Mouse (Mus musculus) lung, postnatal 14 days (tissue): ENCODE data around the gene Necab2.

Source experiments
- DNase-seq: peaks from one replicate; pipeline ENCODE4 v3.0.0; 2021

Gene Necab2

DNA sequence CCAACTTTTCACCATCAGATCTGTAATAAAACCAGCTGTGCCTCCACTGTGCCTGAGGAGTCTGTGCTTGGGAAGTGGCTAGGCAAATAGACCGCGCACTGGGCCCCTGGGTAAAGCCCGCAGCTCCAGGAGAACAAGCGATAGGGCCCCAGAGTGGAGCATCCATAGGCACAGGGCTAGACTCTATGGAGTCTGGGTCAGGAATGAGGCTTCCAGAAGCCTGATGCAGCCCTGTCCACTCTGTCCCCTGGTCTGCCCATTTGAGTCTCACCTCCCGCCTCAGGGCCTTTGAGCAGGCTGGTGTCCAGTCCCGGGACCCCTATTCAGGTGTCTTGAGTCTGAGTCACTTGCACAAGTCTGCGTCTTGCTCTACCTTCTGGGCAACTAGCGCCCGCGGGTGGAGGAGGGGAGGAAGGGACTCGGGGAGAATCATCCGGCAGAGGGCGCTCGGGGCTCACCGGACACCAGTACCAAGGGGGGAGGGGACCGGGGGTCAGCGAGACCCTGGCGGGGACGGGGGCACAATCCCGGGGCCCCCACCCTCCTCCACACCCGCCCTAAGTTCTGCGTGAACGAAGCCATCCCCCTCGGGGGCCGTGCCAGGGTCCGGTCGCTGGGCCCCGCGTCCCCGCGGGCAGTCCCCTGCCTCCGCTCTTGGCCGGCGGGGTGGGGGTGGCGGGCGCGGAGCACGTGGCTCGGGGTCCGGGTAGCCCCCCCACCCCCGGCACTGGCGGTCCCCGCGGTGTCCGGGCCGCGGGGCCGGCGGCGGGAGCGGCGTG lies at the start of gene Necab2:
Gene Necab2, plus strand, starts transcription at position 509 of the 779 bp plus-strand sequence.
- peak; percentile 85 for DNase-seq

DNA sequence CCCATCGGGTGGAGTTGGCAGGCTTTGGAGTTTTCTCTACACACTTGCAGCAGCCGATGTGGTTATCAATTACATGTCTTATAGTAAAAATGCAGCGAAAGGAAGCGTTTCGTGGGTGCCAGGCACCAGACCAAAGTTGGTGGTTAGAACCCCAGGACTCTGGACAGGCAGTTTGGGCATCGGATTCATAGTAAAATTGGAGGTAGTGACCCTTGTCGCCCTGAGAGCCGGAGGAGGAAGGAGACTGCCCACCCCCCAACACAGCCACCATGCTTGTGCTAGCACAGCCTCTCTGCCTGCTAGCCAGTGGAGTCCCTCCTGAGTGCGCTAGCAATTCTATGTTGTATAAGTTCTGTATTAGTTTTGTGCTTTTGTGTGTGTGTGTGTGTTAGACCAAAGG lies 48.0 kb upstream of the Necab2 start:
- no peak for DNase-seq

DNA sequence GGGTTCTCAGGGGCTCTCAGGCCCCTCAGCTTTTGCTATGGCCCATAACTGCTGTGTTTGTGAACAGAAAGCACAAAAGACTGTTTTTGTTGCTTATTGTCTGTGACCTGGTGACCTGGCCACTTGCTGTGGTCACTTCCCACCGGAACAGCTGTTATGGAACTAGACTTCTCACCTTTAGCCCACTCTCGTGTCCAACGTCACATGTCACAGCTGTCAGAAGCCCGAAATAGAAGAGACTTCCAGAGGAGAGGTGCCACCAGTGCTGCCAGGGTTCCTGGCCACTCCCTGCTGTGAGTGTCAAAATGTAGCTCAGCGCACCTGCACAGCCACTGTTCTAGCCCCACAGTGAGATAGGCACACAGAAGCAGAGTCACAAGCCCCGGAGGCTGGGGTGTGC lies 47.3 kb upstream of the Necab2 start:
- DNase-seq = no peak

DNA sequence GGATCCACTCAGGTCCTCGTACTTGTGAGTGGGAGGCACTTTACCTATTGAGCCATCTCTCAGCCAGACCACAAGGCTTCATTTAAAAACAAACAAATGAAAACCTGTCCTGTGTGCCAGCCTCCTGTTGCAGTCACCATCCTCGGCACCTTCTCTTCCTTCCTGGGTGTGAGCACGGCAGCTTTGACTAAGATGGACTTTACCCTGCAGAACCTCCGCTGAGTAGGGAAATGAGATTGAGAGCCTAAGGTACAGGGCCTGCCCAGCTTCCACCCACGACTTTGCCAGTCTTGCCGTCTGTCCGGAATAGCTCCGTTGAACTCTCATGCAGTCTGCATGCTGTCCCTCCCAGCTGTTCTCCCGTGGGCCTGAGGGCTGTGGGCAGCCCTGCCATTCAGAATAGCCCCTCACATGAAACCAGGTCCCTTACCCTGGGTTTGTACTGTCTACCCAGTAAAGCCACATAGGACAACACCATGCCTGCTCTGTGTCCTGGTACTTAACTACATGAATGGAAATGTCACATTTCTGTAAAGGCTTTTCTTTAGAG lies 46.3 kb upstream of the Necab2 start:
- no peak for DNase-seq

DNA sequence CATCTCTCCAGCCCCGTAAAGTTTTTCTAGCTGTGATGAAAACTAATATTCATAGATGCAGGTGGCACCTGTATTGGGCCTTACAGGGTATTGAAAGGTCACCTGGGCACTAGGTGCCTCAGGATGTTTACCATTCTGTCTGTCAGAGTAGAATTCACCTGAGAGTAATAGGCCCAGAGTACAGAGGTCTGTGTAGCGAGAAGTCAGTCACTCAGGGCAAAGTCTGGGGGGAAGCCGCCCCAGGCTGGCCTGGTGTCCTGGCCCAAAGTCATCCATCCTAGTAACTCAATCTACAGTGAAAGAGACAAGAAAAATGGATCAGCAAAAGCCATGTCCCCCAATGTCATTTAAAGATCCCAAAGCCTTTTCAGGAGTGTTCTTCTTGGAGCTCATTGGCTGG lies 45.6 kb upstream of the Necab2 start:
- DNase-seq = no peak

DNA sequence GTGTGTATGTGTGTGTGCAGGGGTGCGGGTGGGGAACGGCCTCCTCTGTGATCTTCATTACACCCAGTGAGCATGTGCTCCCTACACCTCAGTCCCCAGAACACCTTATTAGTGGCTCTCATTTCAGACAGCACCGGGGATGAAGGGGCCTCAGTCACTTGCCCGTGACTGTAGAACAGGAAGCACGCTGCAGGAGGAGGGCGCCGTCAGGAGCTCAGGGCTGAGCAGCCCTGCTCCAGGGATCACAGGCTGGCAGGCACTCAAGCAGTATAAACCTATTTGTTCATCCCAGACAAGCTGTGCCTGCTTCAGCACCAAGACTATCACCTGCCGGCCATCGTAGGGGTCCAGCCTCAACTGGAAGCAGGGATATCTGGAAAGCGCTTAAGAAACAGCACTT lies 42.6 kb upstream of the Necab2 start:
- no peak for DNase-seq

DNA sequence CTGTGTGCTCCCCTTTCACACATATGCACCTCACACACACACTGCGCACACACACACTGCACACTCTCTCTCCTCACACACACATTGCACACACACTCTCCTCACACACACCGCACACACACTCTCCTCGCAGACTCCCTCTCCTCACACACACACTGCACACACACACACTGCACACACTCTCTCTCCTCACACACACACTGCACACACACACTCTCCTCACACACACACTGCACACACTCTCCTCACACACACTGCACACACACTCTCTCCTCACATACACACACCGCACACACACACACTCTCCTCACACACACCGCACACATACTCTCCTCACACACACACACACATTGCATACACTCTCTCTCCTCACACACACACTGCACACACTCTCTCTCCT lies 41.9 kb upstream of the Necab2 start:
- no peak for DNase-seq

DNA sequence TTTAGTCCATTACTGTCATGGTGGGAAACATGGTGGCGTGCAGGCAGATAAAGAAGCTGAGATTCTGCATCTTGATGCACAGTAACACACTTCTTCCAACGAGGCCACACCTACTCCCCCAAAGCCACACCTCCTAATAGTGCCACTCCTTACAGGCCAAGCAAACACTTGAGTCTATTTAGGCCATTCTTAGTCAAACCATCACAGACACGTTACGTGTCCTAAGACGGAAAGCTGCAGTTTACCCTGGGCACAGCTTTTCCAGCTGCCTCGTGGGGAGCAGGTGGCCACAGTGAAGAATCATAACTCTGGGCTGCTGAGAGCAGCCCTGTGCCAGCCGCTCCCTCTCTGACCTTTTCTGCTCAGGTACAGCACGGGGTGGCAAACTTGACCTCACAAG lies 38.2 kb upstream of the Necab2 start:
- no peak for DNase-seq

DNA sequence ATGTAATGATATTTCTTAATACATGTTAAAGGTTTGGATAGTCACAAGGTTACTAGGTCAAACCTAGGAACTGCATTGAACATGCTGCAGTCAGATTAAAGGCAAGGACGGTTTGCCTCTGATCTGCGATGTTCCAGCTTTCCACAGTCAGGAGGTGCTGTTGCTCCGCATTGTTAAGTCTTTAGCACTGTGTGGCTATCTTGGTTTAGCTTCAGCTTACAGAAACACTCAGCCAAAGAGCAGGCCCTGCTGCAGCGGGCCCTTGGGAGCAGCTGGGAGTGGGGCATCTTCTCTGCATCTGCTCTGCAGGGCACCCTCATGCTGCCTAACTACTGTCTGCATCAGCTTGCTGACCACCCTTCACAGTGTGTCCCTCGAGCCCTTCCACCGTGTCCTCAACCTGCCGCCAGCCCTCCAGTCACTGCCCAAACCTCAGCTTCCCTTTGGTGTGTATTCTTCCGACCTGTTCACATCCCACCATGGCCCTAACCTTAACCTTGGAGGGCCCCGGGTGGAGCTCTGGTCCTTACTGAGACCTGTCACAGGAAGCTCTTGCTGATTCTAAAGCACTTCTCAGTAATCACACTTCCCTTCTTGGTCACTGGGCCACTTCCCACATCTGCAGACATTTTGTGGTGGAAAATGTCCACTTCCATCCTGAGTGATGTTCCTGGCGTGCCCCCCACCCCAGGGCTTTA lies 34.3 kb upstream of the Necab2 start:
- no peak for DNase-seq

DNA sequence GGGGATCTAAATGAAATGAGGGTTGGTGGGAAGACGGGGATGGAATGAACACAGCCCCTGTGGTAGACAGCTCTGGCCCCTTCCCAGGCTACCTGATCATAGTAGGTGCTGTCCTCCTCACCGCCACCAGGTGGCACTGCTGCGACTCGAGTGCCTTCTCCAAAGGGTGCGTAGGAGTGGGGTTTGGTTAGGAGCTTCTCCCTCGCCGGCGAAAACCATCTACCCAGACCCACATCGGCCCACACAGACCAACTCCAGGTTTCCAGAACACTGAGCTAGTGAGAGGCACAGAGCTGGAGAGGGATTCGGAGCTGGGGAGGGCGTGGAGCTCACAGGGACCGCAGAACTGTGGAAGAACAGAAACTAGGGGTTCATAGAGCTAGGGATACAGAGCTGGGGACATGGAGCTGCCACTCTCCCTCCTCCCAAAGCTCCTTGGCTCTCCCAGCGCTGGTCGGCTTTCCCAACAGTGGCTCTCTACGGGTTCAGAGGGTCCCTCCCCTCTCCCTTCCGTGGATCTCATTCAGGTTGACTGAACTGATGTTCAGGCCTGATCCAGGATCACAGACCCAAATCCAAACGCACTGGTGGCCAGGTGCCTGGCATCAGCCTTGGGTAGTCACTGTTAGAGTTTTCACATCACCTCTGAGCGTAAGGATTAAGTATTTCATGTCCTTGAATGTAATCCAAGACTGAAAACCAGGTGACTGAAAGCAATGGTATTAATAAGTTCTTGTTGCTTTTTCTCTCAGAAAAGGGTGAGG lies 33.6 kb upstream of the Necab2 start:
- peak; percentile 82 for DNase-seq

DNA sequence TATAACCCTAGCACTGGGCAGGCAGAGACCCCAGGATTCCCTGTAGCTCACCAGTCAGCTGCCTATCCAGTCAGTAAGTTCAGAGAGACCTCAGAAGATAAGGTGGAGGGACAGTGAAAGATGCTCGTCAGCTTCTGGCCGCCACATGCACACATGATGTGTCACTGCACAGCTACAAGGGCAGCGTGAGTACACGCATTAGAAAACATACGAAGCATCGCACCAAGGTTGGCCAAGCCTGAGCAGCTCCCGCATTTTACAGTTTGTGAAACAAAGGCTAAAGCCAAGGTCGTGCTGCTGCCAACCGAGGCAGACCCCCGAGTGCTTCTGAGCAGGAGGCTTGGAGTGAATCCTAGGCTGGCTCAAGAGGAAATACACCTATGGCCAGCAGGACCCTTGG lies 32.9 kb upstream of the Necab2 start:
- no peak for DNase-seq

DNA sequence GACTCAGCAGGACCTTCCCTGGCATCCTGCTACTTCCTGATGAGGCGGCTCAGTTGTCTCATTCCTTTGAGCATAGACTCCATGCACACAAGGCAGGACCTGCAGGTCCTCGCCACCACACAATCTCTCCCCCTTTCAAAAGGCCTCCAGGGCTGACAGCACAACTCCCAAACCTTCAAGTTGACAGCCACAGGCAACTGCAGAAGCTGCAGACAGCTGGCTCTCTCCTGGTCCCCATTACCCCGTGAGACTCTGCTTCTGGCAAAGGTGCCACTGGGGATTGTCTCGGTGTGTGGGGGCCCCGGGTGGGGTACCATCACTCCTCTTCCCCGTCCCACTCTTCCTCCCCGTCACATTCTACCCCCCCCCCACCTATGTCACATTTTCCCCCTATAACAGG lies 26.2 kb upstream of the Necab2 start:
- DNase-seq = no peak

DNA sequence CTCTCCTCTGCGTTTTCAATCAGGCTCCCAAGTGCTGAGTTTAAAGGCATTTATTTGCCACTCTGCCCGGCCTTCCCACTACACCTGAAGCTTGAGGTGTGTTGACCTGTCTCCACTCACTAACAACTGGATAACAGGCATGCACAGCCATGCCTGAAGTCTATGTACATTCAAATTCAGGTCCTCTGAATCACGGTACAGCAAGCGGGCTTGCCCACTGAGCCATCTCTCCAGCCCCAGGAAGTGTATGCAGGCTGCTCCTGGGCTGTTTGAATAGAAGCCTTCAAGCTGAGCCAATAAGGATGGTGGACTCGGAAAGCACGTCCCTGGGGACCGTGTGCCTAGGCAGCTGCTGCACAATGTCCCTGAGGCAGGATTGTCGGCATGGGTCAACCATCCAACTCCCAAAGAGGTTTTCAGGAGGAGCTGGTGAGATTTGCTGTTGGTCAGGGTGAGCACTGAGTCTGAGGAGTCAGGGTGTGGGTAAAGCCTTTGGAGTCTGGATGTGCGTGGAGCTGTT lies 24.9 kb upstream of the Necab2 start:
- DNase-seq = no peak

DNA sequence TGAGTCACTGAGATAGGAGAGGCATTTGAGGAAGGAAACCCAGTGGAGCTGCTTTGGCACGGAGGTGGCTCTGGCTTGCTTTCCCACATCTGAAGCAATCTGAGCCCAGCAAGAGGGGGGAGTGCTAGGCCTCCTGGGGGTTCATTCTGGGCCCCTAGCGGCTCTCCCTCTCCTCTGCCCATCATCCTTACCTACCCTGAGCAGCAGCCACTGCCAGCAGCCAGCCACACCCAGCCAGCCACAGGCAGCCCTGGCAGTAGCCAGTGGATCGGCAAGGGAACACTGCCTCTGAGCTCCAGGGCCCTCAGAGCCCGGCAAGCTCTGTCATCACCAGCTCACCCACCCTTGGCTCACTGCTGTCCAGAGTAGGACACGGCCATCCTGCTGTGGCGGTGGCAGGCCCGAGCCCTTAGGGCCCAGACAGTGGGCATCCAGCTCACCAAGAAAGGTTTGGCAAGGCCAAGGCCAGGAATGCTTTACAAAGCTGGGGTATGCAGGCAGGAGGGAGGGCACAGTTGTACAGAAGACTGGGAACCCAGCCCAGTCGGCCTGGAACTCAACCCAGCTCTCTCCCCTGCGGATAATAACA lies 24.3 kb upstream of the Necab2 start:
- DNase-seq = no peak

DNA sequence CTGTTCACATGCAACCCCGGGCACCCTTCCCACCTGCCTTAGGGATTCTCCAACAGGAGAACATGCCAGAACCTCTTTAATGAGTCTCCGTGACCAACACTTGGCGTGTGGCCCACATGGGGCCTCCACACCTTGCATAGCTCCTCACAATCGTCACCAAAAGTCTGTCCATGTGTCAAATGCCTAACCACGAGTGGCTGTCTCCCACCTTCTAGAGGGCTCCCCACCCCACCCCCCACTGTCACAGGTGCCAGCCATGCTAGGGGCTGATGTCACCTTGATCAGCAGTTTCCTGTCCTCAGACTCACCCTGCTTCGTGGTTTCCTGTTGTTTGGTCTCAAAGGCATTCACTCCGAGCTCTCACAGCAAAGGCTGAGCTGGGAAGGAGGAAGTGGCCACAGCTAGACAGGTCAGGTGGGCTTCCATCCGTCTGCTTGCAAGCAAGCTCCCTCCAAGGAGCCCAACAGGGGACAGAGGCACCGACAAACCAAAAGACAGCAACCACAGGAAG lies 22.8 kb upstream of the Necab2 start:
- peak; percentile 46 for DNase-seq

DNA sequence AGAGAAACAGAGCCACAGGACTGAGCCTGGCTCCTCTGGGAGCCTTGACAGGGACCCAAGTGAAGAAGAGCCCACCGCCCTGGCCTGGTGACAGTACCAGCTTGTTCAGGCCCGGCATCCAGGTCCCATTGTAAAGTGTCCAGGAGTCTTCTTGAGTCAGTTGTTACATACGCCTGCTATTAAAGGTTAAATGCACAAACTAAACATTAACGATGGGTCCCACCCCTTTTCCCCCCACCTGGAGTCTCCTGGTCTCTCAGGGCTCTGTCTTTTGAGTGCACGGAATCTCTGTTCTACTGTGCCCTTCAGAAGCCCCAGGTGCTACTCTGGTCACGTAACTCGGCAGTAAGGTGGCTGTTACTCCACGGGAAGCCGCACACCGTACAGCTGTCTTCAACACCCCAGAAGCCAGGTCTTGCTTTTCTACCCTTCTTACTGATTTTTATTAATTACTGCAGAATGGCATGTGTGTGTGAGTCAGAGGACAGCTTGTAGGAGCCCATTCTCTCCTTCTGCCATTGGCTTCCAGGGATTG lies 22.3 kb upstream of the Necab2 start:
- DNase-seq = no peak

DNA sequence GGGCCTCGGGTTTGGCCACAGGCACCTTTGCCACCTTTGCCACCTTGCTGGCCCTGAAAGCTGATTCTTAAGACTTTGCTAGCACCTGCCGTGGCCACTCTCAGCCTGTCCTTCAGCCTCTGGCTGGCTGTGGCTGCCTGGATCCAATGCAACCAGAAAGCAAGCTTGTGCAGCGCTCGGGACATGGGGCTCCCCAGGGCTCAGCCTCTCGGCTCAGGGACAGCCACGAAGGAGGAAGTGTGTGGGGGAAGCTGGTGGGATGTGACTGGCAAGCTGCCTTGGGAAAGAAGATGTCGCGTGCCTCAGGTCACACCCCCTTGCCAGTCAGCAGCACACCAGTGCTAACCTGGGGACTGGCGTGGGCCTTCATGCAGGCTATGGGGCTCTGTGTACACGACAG lies 21.8 kb upstream of the Necab2 start:
- no peak for DNase-seq

DNA sequence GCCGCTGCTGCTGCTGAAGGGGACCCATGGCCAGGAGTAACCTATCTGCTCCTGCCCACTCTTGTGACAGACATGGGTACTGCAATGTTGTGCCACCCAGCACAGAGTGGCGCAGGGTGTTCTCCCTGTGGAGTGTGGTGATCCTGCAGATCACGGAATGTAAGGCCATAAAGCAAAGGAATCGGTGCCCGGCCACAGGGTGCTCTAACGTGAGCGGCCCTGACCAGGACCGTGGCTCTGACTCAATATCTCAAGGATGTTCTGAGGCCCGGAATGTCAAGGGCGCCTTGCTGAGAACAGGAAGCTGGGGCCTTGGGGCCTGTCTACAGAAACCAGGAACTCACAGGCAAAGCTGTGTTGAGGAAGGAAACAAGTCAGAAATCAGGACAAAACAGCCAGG lies 21.0 kb upstream of the Necab2 start:
- DNase-seq = peak; percentile 53

DNA sequence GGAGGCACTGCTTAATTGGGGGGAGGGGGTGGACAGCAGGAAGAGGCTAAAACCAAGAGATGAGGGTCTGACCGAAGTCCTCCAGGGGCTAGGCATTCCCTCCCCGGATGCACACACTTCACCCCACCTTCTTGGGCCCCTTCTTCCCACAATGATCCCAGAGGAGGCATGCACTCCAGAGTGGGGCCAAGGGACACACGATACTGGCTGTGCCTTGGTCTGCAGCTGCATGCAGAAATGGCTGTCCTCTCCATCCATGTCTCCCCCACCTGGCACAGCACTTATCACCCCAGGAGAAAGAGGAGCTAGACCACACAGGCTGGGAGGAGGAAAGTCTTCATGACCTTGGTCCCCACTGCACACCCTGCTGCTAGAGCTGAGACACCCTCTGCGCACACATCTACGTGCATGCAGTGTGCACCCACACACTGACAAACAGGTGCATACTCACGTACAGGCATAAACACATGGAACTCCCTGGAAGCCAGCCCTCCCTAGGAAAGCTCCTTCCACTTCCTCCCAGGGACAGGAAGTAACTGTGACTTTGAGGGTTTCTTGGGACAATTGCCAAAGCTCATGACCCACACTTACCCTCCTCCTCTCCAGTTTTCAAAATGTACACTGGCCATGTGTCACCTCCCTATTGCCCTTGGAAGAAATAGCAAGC lies 20.3 kb upstream of the Necab2 start:
- DNase-seq = peak; percentile 49

DNA sequence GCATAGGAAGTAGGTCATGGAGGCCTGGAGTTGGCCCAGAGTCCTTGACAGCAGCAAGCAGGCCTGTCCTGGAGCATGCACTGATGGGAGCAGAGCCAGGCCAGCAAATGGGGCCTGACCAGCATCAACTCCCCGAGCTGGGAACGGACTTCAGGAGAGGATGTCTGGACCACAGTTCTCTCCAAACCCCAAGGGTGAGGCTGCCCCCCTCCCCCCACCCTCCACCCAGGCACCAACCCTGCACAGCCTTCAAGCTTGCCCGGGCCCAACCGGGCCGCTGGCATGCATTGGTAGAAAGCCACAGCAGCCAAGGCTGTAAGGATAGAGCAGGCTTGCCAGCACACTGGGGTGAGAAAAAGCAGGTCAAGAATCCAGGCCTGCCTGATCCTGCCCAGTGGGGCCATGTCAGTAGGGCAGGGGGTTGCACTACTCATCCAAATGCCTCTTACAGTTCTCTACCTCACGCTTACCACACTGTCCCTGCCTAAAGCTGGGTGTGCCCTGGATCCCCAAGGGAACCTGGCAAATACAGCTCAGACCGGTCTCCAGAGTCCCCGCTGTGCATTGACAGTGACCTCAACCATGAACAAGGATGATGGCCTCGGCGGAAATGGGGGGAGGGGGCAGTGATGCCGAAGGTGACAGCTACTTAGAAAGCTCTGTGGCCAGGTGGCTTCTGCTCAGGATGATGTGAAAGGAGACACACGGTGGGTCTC lies 18.7 kb upstream of the Necab2 start:
- DNase-seq = no peak

DNA sequence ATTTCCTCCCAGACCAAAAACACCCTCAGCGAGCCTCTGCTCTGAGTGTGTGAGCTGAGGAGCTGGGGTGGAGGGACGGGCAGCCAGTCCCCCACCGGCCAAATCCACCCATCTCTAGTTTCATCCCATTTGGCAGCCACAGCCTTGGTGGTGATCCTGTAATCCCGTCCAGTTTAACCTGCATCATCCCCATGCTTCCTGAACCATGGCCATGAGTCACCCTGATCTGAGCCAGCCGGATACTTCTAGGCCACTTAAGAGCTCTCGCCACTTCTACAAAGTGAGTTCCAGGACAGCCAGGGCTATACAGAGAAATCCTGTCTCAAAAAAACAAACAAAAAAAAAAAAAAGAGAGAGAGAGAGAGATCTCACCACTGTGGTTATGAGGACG lies 18.2 kb upstream of the Necab2 start:
- no peak for DNase-seq
